Mouse (Mus musculus) intestine, embryonic 15.5 days (tissue): ENCODE results near the gene Gm5108. TPM values are rescaled to one million over a fixed set of nuclear protein-coding genes. Genes with fewer than 3 reads are reported as not detected.

Experiments
- polyA plus RNA-seq: library from polyadenylated mRNA; unstranded; fragments of >200 nt; fragmentation: Nextera tagmentation; extraction: Ambion mirVana; gene quantifications from 2 replicates; pipeline ENCODE4 v1.2.1, GENCODE M21; 2015

The Gm5108 gene
- polyA plus RNA-seq, 1 experiment from 2014 or later: not detected

Other genes with a start within 250 kb of the Gm5108 start
- 15.8 and 16.5 TPM in 2 replicates for gene Atp8a1, start 94.2 kb upstream of the Gm5108 start, polyA plus RNA-seq
- not detected in 2 replicates for gene Gm21905, start 4.8 kb downstream of the Gm5108 start, polyA plus RNA-seq
- gene Grxcr1, start 90.2 kb downstream of the Gm5108 start, polyA plus RNA-seq: not detected in 2 replicates